Mouse (Mus musculus): Measurements from ENCODE around the gene Grb10. TPM values are rescaled to one million over a fixed set of nuclear protein-coding genes. Genes with fewer than 3 reads are reported as not detected.

The Grb10 gene
- polyA plus RNA-seq, 1 experiment from 2014 or later: not detected

- Histone ChIP-seq H3K4me3 (ENCODE audit: inconsistent target) (no peak overlapping the region), H3K36me3 (ENCODE audit: inconsistent target) (no peaks in the 10 kb centered on the region), H3K27ac (no peak overlapping the region), H3K79me2 (ENCODE audit: inconsistent target) (no peaks in the 10 kb centered on the region)
- WGBS (ENCODE audit: missing documents): 80% methylated on average over 3 of the region's 3 CpGs
These were observed 28.4 kb downstream of the Grb10 start for GRCm38 (mm10) chr11:12010084-12010483.

GRCm38 (mm10) chr11:12000293-12000910, 38.1 kb downstream of the Grb10 start:
- Histone ChIP-seq H3K27ac (no peak overlapping the region), H3K4me3 (ENCODE audit: inconsistent target) (no peak overlapping the region), H3K79me2 (ENCODE audit: inconsistent target) (no peaks in the 10 kb centered on the region), H3K36me3 (ENCODE audit: inconsistent target) (no peaks in the 10 kb centered on the region)
- 85% methylated on average over 4 of the region's 4 CpGs for WGBS (ENCODE audit: missing documents)

GRCm38 (mm10) chr11:11998881-11999280, 39.6 kb downstream of the Grb10 start:
- no peaks in the 10 kb centered on the region for H3K36me3 ChIP-seq (ENCODE audit: inconsistent target)
- no peak overlapping the region for H3K4me3 ChIP-seq (ENCODE audit: inconsistent target)
- H3K79me2 ChIP-seq (ENCODE audit: inconsistent target): no peaks in the 10 kb centered on the region
- H3K27ac ChIP-seq: no peak overlapping the region
- 79% methylated on average over 3 of the region's 3 CpGs for WGBS (ENCODE audit: missing documents)

GRCm38 (mm10) chr11:11997045-11997444, 41.4 kb downstream of the Grb10 start:
- no peak overlapping the region for H3K27ac ChIP-seq
- H3K4me3 ChIP-seq (ENCODE audit: inconsistent target): no peak overlapping the region
- 95% methylated on average over 1 of the region's 1 CpGs for WGBS (ENCODE audit: missing documents)
- no peaks in the 10 kb centered on the region for H3K36me3 ChIP-seq (ENCODE audit: inconsistent target)
- H3K79me2 ChIP-seq (ENCODE audit: inconsistent target): no peaks in the 10 kb centered on the region

GRCm38 (mm10) chr11:11995371-11995770, 43.1 kb downstream of the Grb10 start:
- WGBS (ENCODE audit: missing documents): 92% methylated on average over 1 of the region's 1 CpGs
- no peaks in the 10 kb centered on the region for H3K79me2 ChIP-seq (ENCODE audit: inconsistent target)
- H3K4me3 ChIP-seq (ENCODE audit: inconsistent target): no peak overlapping the region
- no peaks in the 10 kb centered on the region for H3K36me3 ChIP-seq (ENCODE audit: inconsistent target)
- no peak overlapping the region for H3K27ac ChIP-seq

GRCm38 (mm10) chr11:11993807-11994206, 44.7 kb downstream of the Grb10 start:
- no peak overlapping the region for H3K27ac ChIP-seq
- no peaks in the 10 kb centered on the region for H3K36me3 ChIP-seq (ENCODE audit: inconsistent target)
- no peaks in the 10 kb centered on the region for H3K79me2 ChIP-seq (ENCODE audit: inconsistent target)
- H3K4me3 ChIP-seq (ENCODE audit: inconsistent target): no peak overlapping the region
- WGBS (ENCODE audit: missing documents): 88% methylated on average over 5 of the region's 5 CpGs

- no peak overlapping the region for H3K27ac ChIP-seq
- H3K36me3 ChIP-seq (ENCODE audit: inconsistent target): no peaks in the 10 kb centered on the region
- H3K4me3 ChIP-seq (ENCODE audit: inconsistent target): no peak overlapping the region
- no peaks in the 10 kb centered on the region for H3K79me2 ChIP-seq (ENCODE audit: inconsistent target)
- WGBS (ENCODE audit: missing documents): 100% methylated on average over 2 of the region's 2 CpGs
These were observed 45.3 kb downstream of the Grb10 start for GRCm38 (mm10) chr11:11993183-11993582.

- Histone ChIP-seq H3K36me3 (ENCODE audit: inconsistent target) (no peaks in the 10 kb centered on the region), H3K4me3 (ENCODE audit: inconsistent target) (no peak overlapping the region), H3K79me2 (ENCODE audit: inconsistent target) (no peaks in the 10 kb centered on the region), H3K27ac (no peak overlapping the region)
- WGBS (ENCODE audit: missing documents): 83% methylated on average over 4 of the region's 4 CpGs
These were observed 48.6 kb downstream of the Grb10 start for GRCm38 (mm10) chr11:11989850-11990249.

- 88% methylated on average over 3 of the region's 3 CpGs for WGBS (ENCODE audit: missing documents)
- H3K36me3 ChIP-seq (ENCODE audit: inconsistent target): no peaks in the 10 kb centered on the region
- H3K4me3 ChIP-seq (ENCODE audit: inconsistent target): no peak overlapping the region
- no peaks in the 10 kb centered on the region for H3K79me2 ChIP-seq (ENCODE audit: inconsistent target)
- H3K27ac ChIP-seq: no peak overlapping the region
These were observed 51.2 kb downstream of the Grb10 start for GRCm38 (mm10) chr11:11987233-11987632.

- H3K79me2 ChIP-seq (ENCODE audit: inconsistent target): no peaks in the 10 kb centered on the region
- H3K27ac ChIP-seq: no peak overlapping the region
- no peak overlapping the region for H3K4me3 ChIP-seq (ENCODE audit: inconsistent target)
- no peaks in the 10 kb centered on the region for H3K36me3 ChIP-seq (ENCODE audit: inconsistent target)
- WGBS (ENCODE audit: missing documents): 81% methylated on average over 5 of the region's 5 CpGs
These were observed 59.8 kb downstream of the Grb10 start for GRCm38 (mm10) chr11:11978611-11979197.

GRCm38 (mm10) chr11:11974591-11975255, 63.8 kb downstream of the Grb10 start:
- Histone ChIP-seq H3K27ac (no peak overlapping the region), H3K36me3 (ENCODE audit: inconsistent target) (no peaks in the 10 kb centered on the region), H3K4me3 (ENCODE audit: inconsistent target) (no peak overlapping the region), H3K79me2 (ENCODE audit: inconsistent target) (no peaks in the 10 kb centered on the region)
- WGBS (ENCODE audit: missing documents): 18% methylated on average over 10 of the region's 10 CpGs

GRCm38 (mm10) chr11:11973366-11974014, 65.0 kb downstream of the Grb10 start:
- Histone ChIP-seq H3K27ac (no peak overlapping the region), H3K79me2 (ENCODE audit: inconsistent target) (no peaks in the 10 kb centered on the region), H3K4me3 (ENCODE audit: inconsistent target) (no peak overlapping the region), H3K36me3 (ENCODE audit: inconsistent target) (no peaks in the 10 kb centered on the region)
- 25% methylated on average over 8 of the region's 8 CpGs for WGBS (ENCODE audit: missing documents)

- Histone ChIP-seq H3K79me2 (ENCODE audit: inconsistent target) (no peaks in the 10 kb centered on the region), H3K36me3 (ENCODE audit: inconsistent target) (no peaks in the 10 kb centered on the region), H3K4me3 (ENCODE audit: inconsistent target) (no peak overlapping the region), H3K27ac (no peak overlapping the region)
- 89% methylated on average over 6 of the region's 6 CpGs for WGBS (ENCODE audit: missing documents)
These were observed 65.9 kb downstream of the Grb10 start for GRCm38 (mm10) chr11:11972401-11973110.

- no peak overlapping the region for H3K4me3 ChIP-seq (ENCODE audit: inconsistent target)
- no peak overlapping the region for H3K27ac ChIP-seq
- H3K36me3 ChIP-seq (ENCODE audit: inconsistent target): no peaks in the 10 kb centered on the region
- 92% methylated on average over 11 of the region's 11 CpGs for WGBS (ENCODE audit: missing documents)
- H3K79me2 ChIP-seq (ENCODE audit: inconsistent target): no peaks in the 10 kb centered on the region
These were observed 68.2 kb downstream of the Grb10 start for GRCm38 (mm10) chr11:11970246-11970645.

Data from macrophage (primary cell).